Mouse (Mus musculus) adrenal gland, adult (tissue): ENCODE data around the gene Proca1.
A peak's percentile ranks its signal among the peaks of the same experiment; 100 is the strongest.

Experiments
- DNase-seq, 2 experiments: peaks; one replicate each; pipeline ENCODE4 v3.0.0; 2022 to 2023; ENCODE audit warnings: low spot score in 1 of 2; ENCODE audit not compliant: inconsistent age in 2 of 2

Gene Proca1

GRCm38 (mm10) chr11:78193113-78193512, at the start of gene Proca1:
Proca1 (plus strand) TSS chr11:78193392.
- no peak for DNase-seq

GRCm38 (mm10) chr11:78143520-78143919, 49.7 kb upstream of the Proca1 start:
- DNase-seq = no peak

DNA sequence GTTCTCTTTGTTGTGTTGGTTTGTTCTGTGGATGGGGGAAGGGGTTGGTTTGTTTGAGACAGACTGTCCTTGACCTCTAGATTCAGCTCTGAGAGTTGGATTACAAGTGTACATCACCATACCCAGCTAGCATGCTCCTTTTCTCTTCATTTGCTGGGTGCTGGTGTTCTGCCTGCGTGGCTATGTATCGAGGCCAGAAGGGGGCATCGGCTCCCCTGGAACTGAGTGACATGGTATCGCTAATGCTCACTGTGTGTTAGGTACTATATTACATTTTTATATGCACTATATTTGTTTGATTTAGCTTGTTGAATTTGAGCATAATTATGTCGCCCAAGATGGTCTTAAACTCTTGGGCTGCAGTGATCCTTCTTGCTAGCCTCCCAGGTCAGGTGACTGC, 47.0 kb upstream of the Proca1 start:
- peak in 1 of 2 experiments; percentile 44 for DNase-seq

DNA sequence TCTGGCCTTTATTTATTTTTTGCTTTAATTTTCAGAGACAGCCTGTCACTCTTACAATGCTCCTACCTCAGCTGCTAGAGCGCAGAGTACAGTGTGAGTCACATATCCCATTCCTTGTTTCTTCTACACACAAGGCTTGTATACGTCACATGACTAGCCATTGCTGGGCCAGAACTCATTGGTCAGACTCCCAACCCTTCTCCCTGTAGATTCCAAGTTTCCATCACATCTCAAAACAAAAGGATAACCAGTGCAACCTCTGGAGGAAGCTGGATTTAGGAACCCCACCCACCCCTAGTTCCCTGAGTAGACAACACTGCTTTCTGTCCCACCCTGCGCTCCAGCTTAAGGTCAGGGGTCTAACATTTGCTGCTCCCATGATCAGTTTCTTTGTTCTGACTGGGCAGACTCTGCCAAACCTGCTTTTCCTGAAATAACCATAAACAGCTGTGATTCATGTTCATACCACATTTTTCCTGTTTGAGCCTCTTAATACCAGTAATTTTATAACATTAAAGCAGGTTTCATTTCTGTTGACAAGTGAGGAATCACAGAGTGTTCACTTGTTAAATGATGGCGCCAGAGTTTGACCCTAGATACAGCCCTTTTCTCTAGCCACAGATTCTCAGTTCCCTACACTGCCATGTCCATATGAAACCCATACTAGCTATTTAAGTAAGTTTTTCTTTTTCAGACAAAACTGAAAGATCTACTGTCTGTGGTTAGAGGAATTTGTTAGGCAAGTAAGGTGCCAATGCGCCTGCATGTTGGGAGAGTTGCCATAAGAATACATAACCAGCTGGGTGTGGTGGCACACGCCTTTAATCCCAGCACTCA, 46.3 kb upstream of the Proca1 start:
- DNase-seq = no peak

DNA sequence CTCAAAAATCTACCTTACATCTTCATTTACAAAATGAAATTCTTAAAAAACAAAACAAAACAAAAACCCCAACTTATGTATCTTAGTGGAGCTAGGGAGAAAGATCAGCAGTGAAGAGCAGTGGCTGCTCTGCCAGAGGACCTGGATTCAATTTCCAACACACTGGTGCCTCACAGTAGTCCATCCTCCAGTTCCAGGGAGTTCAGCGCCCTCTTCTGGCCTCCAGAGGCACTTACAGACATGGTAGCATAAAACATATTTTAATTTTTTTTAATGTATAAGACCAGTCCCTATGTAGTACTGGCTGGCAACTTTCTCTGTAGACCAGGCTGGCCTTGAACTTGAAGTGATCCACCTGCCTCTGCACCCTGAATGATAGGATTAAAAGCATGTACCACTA, 42.0 kb upstream of the Proca1 start:
- DNase-seq = peak; percentile 47 to 67

- DNase-seq = peak; percentile 83 to 92
Measured at GRCm38 (mm10) chr11:78152299-78153231, 40.6 kb upstream of the Proca1 start.

DNA sequence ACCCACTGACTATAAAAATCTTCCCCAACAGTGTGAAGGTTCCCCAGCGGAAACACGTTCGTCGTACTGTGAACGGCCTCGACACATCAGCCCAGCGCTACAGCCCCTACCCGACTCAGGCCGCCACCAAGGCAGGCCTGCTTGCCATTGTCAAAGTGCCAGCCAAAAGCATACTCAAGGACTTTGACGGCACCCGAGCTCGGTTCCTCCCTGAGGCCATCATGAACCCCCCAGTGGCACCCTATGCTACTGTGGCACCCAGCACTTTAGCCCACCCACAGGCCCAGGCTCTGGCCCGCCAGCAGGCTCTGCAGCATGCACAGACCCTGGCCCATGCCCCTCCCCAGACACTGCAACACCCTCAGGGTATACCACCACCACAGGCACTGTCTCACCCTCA, 39.4 kb upstream of the Proca1 start:
- peak; percentile 24 to 61 for DNase-seq

DNA sequence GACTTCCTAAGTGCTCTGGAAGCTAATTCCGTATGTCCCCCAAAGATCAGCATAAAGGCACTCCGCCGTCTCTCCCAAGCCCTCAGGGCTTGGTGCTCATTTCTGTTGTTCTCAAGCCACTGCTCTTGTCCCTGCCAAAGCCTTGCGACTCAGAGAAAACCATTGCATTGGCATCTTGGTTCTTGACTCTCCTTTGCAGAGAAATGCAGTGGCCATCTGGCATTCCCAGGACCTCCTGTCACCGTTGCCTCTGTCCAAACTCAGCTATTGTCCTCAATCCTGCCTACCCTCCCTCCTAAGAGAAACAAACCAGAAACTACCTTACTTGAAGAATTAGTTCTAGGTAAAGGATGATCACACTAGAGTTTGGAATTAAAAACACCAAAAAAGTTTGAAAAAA, 37.5 kb upstream of the Proca1 start:
- DNase-seq = no peak

GRCm38 (mm10) chr11:78156156-78156699, 37.0 kb upstream of the Proca1 start:
- DNase-seq = no peak

DNA sequence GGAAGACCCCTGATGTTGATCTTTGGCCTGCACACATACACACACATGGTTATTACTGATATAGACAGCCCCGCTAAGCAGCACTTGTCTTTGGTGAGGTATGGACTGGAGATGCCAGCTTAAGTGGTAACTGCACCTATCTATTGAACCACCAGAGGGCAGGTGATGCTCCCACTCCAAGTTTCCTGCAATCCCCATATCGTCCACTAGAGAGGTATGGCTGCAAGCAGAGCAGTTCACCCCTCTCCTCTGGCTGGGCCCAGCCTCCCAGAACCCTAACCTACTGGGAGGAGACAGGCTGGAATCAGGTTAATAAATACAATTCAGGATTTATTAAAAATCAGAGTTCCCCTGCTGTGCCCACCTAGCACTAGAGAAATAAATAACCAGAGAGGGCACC, 34.1 kb upstream of the Proca1 start:
- DNase-seq = peak; percentile 81 to 95

- DNase-seq = peak in 1 of 2 experiments; percentile 26
Measured at GRCm38 (mm10) chr11:78159557-78159956, 33.6 kb upstream of the Proca1 start.

- peak; percentile 12 to 56 for DNase-seq
Measured at GRCm38 (mm10) chr11:78160171-78160570, 33.0 kb upstream of the Proca1 start.

DNA sequence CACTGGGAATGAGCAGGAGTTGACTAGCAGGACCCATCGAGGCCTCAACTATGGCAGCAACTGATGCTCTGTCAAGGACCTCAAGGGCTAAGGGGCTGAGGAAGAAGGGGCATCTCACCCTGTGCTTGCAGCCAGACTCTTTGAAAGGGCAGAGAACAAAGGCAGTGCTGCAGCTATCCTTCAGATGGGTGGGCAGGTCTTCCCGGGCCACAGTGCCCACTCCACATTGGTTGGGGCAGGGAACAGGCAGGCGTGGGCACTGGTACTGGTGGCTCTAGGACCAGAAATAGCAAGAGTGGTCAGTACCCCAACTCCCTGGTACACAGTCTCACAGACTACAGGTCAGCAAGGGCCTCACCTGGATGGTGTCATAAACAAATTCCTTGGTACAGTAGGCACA, 32.5 kb upstream of the Proca1 start:
- peak in 1 of 2 experiments; percentile 15 for DNase-seq

DNA sequence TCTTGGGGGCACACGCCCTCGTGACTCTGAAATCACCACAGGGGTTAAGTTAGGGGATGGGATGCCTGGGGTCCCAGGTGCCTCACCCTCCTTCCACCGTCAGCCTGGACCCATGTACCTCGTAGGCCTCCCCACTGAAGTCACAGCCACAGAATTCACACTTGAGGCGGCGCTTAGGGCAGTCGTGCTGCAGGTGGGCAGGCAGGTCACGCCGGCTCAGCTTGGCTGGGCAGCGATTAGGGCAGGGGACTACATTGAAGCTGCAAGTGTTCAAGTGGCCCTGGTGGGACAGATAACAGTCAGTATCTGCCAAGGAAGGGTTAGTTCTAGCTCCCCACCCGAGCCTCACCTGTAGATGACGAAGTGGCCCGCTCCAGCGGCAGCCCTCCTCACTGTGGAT, 32.0 kb upstream of the Proca1 start:
- peak; percentile 21 to 43 for DNase-seq

DNA sequence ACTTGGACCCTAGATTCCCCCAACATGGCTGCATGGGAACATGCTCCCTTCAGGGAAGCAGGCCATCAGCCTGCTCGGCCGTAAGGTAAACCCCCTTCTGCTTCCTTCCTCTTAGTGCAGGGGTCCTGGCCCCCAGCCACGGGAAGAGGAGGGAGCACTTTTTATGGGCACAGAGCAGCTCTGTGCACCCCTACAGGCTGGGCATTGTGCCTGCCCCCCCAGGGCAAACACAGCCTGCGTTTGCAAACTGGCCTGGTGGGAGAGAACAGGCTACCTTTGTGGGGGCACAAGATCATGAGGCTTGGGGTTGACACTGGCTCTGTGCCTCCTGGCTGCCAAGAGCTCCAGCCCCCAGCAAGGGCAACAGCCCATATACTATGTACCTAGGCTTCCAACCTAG, 31.2 kb upstream of the Proca1 start:
- DNase-seq = peak; percentile 25 to 45

DNA sequence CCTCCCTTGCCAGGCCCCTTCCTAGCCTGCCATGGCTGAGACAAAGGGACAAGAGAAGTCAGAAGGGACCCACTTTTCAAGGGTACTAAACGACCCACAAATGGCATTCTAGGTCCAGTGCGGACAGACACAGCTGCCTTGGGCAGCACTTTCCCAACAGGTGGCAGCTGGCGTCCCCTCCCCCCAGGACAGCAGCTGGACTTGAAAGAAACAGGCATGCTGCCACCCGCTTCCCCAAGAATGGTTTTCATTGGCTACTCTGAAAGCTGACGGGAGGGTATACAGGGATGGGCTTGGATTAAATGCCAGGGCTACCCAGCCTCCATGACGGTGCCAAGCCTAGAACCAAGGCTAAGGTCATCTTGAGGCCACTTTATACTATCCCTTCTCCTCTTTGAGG, 30.7 kb upstream of the Proca1 start:
- peak; percentile 75 to 91 for DNase-seq

GRCm38 (mm10) chr11:78163045-78163444, 30.1 kb upstream of the Proca1 start:
- peak in 1 of 2 experiments; percentile 26 for DNase-seq

DNA sequence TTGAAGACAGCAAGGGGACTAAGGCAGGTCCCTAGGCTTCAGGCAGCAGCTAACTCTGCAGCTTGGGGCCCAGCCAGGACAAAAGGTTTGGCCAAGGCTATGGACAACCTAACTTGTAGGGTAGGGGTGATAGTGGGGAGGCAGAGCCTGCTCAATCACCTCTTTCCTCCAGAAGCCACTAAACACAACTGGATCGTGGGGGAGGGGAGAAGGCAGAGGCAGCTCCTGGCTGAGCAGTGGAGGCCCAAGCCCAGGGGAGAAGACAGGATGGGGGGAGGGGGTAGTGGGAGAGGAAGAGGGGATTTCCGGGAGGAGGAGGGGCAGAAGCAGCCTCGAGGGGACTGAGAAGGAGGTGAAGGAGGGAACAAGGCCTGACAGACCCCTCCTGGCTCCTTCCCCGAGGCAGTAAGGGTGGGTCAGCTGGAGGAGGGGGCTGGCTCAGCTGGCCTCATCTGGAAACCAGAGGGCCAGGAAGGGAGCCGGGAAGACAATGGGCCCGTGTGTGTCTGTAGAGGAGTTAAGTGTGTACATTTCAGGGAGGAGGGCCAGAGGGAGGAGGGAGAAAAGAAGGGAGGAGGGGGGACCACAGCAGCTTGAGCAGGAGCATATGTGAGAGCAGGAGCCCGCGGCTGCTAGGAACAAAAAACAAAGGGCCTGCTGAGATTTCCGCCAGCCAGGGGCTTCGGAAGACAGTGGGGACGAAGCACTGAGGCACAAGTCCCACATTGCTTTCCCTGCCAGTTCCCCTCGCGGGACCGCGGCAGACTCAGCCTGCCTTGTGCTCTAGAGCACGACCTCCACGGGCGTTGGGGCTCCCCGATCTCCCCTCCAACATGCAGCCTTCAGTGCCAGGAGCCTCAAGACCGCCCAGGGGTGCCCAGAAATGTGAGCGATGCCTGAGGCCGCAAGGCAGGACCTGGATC, 29.2 kb upstream of the Proca1 start:
- DNase-seq = peak; percentile 74 to 90

GRCm38 (mm10) chr11:78164604-78164923, 28.6 kb upstream of the Proca1 start:
- peak in 1 of 2 experiments; percentile 81 for DNase-seq

DNA sequence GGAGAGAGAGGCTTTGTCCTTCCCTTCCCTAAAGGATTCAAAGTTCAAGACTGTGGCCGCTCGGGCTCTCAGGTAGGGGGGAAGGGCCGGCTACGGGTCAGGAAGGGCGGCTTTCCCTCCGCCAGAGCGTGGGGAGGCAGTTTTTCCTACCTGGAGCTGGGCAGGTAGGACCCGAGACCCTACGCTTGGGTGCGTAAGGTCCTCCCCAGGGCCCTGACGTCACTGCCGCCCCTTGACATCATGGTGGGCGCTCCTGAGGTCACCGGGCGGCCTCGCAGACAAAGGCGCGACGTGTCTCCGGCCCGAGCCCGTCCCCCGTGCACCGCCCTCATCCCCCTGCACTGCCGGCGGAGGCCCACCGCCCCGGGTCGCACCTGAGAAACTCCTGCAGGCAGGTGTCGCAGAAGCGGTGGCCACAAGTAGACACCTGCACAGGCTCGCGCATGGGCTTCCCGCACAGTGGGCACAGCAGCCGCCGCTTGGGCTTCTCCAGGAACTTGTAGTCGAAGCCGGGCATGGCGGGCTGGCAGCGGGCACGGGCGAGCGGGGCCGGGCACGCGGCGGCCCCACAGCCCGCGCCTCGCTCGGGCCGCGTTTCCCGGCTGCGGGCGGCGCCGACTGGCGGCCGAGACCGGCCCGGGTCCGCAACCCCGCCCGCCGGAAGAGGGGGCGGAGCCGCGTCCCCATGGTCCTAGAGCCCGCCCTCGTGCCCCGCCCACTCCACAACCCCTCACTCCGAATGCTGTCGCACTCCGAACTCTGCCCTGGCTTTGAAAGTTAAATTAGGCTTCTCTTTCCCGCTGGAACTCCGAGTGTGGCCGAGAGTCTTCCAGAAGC, 28.1 kb upstream of the Proca1 start, which contains the start of gene Traf4:
Gene Traf4, minus strand, starts transcription at position 666 of the 837 bp plus-strand sequence.
- peak; percentile 88 to 96 for DNase-seq
